Mouse (Mus musculus) lung, adult 2 months (tissue): ENCODE data around the gene Ptpru.
A peak's percentile ranks its signal among the peaks of the same experiment; 100 is the strongest.

Source experiments
- CTCF ChIP-seq: fragments of 200-500 bp; IDR thresholded peaks from 2 replicates; pipeline ENCODE4 v1.5.1; 2011; ENCODE audit warnings: mild to moderate bottlenecking, low read length, control low read depth; ENCODE audit not compliant: insufficient read depth
- POLR2A ChIP-seq: fragments of 200-500 bp; IDR thresholded peaks from 2 replicates; pipeline ENCODE4 v1.6.1; 2011; ENCODE audit warnings: low read depth, mild to moderate bottlenecking, control low read depth, low read length, borderline replicate concordance; ENCODE audit errors: extremely low read depth

- TF ChIP-seq CTCF (peak; percentile 99), POLR2A (no peak)
Measured at GRCm38 (mm10) chr4:131860492-131861340, 22.6 kb upstream of the Ptpru start.
